Mouse (Mus musculus) cerebellum, adult 2 months (tissue): Measurements from ENCODE around the gene Hs2st1.

ENCODE experiments used
- CTCF ChIP-seq: fragments of 200-500 bp; IDR thresholded peaks from 2 replicates; pipeline ENCODE4 v1.5.1; 2011; ENCODE audit warnings: low read depth, mild to moderate bottlenecking, control low read depth, low read length, moderate library complexity, borderline replicate concordance; ENCODE audit not compliant: insufficient read depth
- POLR2A ChIP-seq: fragments of 200-500 bp; IDR thresholded peaks from 2 replicates; pipeline ENCODE4 v1.6.1; 2011; ENCODE audit warnings: low read length, control low read depth, borderline replicate concordance; ENCODE audit not compliant: insufficient read depth

DNA sequence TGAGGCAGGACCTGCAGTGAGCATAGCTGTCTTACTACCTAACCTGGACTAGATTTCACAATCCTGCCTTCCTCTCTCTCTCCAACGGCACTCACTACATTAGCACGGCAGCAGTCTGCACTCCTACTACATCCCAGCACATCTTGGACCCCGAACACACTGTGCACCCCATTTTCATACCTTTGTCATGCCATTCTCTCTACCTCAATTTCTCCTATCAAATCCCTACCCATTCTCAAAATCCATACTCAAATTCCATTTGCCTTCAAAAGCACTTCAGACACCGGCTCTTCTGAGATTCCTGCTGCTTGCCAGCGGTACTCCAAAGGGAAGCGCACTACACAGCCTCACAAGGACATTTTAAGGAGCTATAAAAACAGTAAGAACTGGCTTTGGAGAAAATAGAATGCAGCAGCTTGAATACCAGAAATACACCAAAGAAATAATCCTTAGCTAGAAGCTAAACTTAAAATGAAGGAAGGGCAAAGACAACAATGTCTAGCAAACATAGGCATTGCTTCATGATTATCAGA is 28.0 kb downstream of the Hs2st1 start:
- TF ChIP-seq POLR2A, result no peak
- TF ChIP-seq CTCF, result no peak
